Mouse (Mus musculus) hindbrain, embryonic 15.5 days (tissue): ENCODE results near the gene Tmem210. TPM values are rescaled to one million over a fixed set of nuclear protein-coding genes. Genes with fewer than 3 reads are reported as not detected.

Source experiments
- ATAC-seq: fragments of 200-750 bp; cut with Nextera tagmentation; 2 replicates; pipeline ENCODE4 v1.8.0; 2017; ENCODE audit warnings: low read depth, moderate number of reproducible peaks, moderate TSS enrichment; ENCODE audit not compliant: low FRiP score
- H3K27ac ChIP-seq: fragments of 300-500 bp; sonication (generic); replicated peaks from 2 replicates; pipeline ENCODE4 v1.5.1; 2015; ENCODE audit warnings: mild to moderate bottlenecking, inconsistent platforms
- H3K27me3 ChIP-seq: fragments of 300-500 bp; sonication (generic); 2 replicates; pipeline ENCODE4 v1.6.1; 2015; ENCODE audit warnings: control low read depth, inconsistent platforms
- H3K36me3 ChIP-seq: fragments of 300-500 bp; sonication (generic); 2 replicates; pipeline ENCODE4 v1.6.1; 2015; ENCODE audit warnings: control low read depth, inconsistent platforms
- H3K4me1 ChIP-seq: fragments of 300-500 bp; sonication (generic); replicated peaks from 2 replicates; pipeline ENCODE4 v1.6.1; 2015; ENCODE audit warnings: control low read depth, inconsistent platforms
- H3K4me2 ChIP-seq: fragments of 300-500 bp; sonication (generic); 2 replicates; pipeline ENCODE4 v1.6.1; 2015; ENCODE audit warnings: moderate library complexity, mild to moderate bottlenecking, inconsistent platforms
- H3K4me3 ChIP-seq: fragments of 300-500 bp; sonication (generic); 2 replicates; pipeline ENCODE4 v1.5.1; 2015; ENCODE audit warnings: mild to moderate bottlenecking, inconsistent platforms
- H3K9ac ChIP-seq: fragments of 300-500 bp; sonication (generic); 2 replicates; pipeline ENCODE4 v1.6.1; 2015; ENCODE audit warnings: inconsistent platforms
- H3K9me3 ChIP-seq: fragments of 300-500 bp; sonication (generic); 2 replicates; pipeline ENCODE4 v1.6.1; 2016; ENCODE audit warnings: control low read depth, inconsistent platforms
- WGBS: fragments of 180-500 bp; shearing (Covaris S2); methylation state at CpG from one replicate; pipeline ENCODE4 v1.1.7; 2015; 5-methylcytosine and 5-hydroxymethylcytosine counted together
- polyA plus RNA-seq: library from polyadenylated mRNA; unstranded; fragments of >200 nt; fragmentation: Nextera tagmentation; extraction: Ambion mirVana; gene quantifications from 2 replicates; pipeline ENCODE4 v1.2.1, GENCODE M21; 2015

Gene Tmem210
- polyA plus RNA-seq, result not detected in 2 replicates

DNA sequence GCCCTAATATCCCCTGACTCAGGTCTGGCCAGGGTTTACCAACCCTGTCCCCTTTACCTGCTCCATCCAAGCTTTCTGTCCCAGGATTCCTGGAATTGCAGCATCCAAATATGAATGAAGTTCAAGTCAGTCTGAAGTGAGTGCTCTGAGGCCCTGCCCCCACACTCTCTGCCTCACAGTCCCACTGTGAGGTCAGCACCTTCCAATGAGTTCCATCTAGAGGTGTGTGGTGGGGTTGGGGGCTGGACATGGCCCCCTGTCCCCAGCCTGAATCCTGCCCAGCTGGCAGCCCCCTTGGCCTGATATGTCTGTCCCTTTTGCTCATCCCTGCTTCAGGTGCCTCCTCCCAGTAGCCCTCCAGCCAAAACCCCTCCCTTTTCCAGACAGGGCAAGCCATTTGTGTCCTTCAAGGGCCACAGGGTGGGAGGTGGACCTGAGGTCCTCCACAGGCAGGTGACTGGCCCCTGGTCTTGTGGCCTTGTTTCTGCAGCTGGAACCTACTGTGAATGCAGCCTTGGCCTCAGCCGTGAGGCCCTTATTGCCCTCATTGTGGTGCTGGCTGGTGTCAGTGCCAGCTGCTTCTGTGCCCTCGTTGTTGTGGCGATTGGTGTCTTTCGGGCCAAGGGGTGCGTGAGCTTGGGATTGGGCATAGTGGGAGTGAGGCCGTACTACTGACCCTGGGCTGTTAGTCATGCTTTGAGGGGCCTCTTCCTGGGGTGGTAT is at the start of gene Tmem210:
Tmem210 (plus strand) TSS at position 219 of the 723 bp plus-strand sequence.
- peaks cover 50% of the 10 kb centered on the region for H3K27me3 ChIP-seq
- ATAC-seq, result no peak
- no peak within 1 kb of the TSS for H3K4me3 ChIP-seq
- H3K9ac ChIP-seq, result no peak within 1 kb of the TSS
- 79% methylated on average over 6 of the region's 6 CpGs for WGBS
- no peak within 1 kb of the TSS for H3K27ac ChIP-seq
- no peaks in the 10 kb centered on the region for H3K9me3 ChIP-seq
- H3K4me2 ChIP-seq, result no peak within 1 kb of the TSS
- peaks cover 45% of the 10 kb centered on the region for H3K4me1 ChIP-seq
- H3K36me3 ChIP-seq, result peaks cover 26% of the 10 kb centered on the region

- Histone ChIP-seq H3K4me2 (no peak overlapping the region), H3K27ac (no peak overlapping the region), H3K36me3 (no peaks in the 10 kb centered on the region), H3K9me3 (no peaks in the 10 kb centered on the region), H3K4me3 (no peak overlapping the region), H3K9ac (no peak overlapping the region), H3K27me3 (peaks cover 4% of the 10 kb centered on the region; the same call in 1 of the 2 replicates), H3K4me1 (peaks cover 37% of the 10 kb centered on the region)
- 88% methylated on average over 3 of the region's 3 CpGs for WGBS
- ATAC-seq, result no peak
Measured at GRCm38 (mm10) chr2:25239766-25240165, 48.2 kb upstream of the Tmem210 start.

DNA sequence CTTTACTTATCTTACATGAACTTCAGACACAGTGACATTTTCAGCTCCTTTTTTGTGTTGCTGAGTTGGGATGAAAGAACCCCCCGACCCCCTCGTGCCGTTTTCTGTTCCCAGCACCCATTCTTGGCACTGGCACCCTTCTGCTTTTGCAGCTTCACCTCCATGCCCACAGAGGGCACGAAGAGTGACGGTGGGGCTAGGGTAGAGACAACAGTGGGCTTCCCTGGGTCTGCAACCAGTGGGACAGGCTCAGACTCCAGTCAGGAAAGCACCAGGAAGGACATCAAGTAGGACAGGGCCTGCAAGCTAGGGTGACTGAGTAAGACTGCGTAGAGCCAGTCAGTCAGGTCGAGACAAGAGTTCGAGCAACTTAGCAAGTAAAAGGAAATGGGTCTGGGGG is 47.6 kb upstream of the Tmem210 start:
- Histone ChIP-seq H3K4me1 (peaks cover 37% of the 10 kb centered on the region), H3K36me3 (no peaks in the 10 kb centered on the region; the same call in 1 of the 2 replicates), H3K4me2 (peak overlapping the region; percentile 92), H3K9me3 (no peaks in the 10 kb centered on the region), H3K27me3 (peaks cover 4% of the 10 kb centered on the region; the same call in 1 of the 2 replicates), H3K27ac (peak overlapping the region; percentile 72), H3K9ac (no peak overlapping the region), H3K4me3 (peak overlapping the region; percentile 61)
- peak; percentile 23 for ATAC-seq
- 54% methylated on average over 8 of the region's 8 CpGs for WGBS

DNA sequence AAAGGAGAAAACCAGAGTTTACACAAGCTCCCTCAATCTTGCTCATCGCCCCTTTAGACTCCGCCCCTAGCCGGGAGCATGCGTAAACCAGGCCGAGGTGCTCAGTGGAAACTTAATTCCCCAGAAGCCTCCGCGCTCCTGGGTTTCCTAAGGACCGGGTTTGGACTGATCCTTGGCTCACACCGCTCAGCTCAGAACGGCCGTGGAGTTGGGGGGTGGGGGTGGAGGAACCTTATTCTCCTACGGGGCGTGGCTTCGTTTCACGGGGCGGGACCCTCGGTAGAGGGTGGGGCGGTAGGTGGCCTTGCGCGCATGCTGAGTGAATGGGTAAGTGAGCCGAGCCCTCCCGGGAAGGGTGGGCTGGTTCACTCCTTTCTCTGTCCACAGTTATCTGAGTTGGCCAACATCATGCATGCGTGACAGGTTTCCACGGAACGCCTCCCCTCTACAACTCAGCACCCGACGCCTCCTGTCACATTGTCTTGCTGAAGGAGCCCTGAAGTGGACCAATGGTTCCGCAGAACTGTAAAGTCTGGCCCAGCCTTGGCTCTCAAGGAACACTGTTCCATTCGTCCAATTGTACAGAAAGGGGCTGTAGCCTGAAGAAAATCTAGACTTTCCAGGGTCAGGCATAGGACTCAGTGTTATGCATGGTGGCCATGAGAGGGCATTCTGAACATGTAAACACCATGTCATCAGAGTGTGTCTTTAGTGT is 47.1 kb upstream of the Tmem210 start:
- H3K4me2 ChIP-seq, result peak overlapping the region; percentile 92
- H3K36me3 ChIP-seq, result no peaks in the 10 kb centered on the region; the same call in 1 of the 2 replicates
- peak overlapping the region; percentile 24 for H3K9ac ChIP-seq
- H3K9me3 ChIP-seq, result no peaks in the 10 kb centered on the region
- peaks cover 4% of the 10 kb centered on the region; the same call in 1 of the 2 replicates for H3K27me3 ChIP-seq
- peak overlapping the region; percentile 61 for H3K4me3 ChIP-seq
- 1% methylated on average over 29 of the region's 29 CpGs for WGBS
- peaks cover 37% of the 10 kb centered on the region for H3K4me1 ChIP-seq
- H3K27ac ChIP-seq, result peak overlapping the region; percentile 72
- peak; percentile 83 for ATAC-seq

- peaks cover 4% of the 10 kb centered on the region; the same call in 1 of the 2 replicates for H3K27me3 ChIP-seq
- peak overlapping the region; percentile 61 for H3K4me3 ChIP-seq
- H3K4me2 ChIP-seq, result peak overlapping the region; percentile 92
- no peaks in the 10 kb centered on the region for H3K9me3 ChIP-seq
- WGBS, result 12% methylated on average over 6 of the region's 6 CpGs
- peak overlapping the region; percentile 81 for H3K9ac ChIP-seq
- peaks cover 37% of the 10 kb centered on the region for H3K4me1 ChIP-seq
- peak; percentile 32 for ATAC-seq
- H3K36me3 ChIP-seq, result no peaks in the 10 kb centered on the region; the same call in 1 of the 2 replicates
- H3K27ac ChIP-seq, result peak overlapping the region; percentile 72
Measured at GRCm38 (mm10) chr2:25241438-25241775, 46.5 kb upstream of the Tmem210 start.

DNA sequence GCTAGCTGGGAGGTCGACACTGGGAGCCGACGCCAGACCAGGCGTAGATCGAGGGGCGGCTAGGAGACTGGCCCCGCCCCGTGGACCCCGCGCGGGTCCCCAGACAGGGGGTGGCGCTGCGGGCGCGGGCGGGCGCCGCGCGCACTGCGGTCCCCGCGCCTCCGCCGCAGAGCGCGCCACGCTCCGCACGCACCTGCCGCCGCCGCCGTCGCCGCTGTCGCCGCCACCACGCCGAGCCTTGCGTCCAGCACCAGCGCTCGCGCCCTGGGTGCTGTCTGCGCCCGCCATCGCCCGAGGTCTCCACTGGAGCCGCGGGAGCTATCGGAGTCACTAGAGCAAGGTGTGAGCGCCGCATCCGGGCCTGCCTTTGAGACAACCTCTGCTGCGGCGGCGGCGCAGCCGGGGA is 45.8 kb upstream of the Tmem210 start, which contains the start of the genes Rnf208 and Cysrt1:
Rnf208 (plus strand) TSS at position 155 of the 406 bp plus-strand sequence.
Cysrt1 (minus strand) TSS at position 352 of the 406 bp plus-strand sequence.
- 0% methylated on average over 40 of the region's 59 CpGs for WGBS
- peak within 1 kb of the TSS; percentile 92 for H3K4me2 ChIP-seq

GRCm38 (mm10) chr2:25243342-25243741 is 44.6 kb upstream of the Tmem210 start:
- Histone ChIP-seq H3K4me3 (peak overlapping the region; percentile 61), H3K9ac (peak overlapping the region; percentile 81), H3K27ac (no peak overlapping the region), H3K4me1 (peaks cover 37% of the 10 kb centered on the region), H3K9me3 (no peaks in the 10 kb centered on the region), H3K4me2 (peak overlapping the region; percentile 92), H3K36me3 (no peaks in the 10 kb centered on the region; the same call in 1 of the 2 replicates), H3K27me3 (no peaks in the 10 kb centered on the region)
- 83% methylated on average over 8 of the region's 8 CpGs for WGBS
- no peak for ATAC-seq

More for the DNA sequence above, 45.8 kb upstream of the Tmem210 start, which contains the start of the genes Rnf208 and Cysrt1:
- peak within 1 kb of the TSS; percentile 61 for H3K4me3 ChIP-seq
- ATAC-seq, result peak; percentile 65
- H3K9ac ChIP-seq, result peak within 1 kb of the TSS; percentile 81
- H3K4me1 ChIP-seq, result peaks cover 37% of the 10 kb centered on the region
- H3K9me3 ChIP-seq, result no peaks in the 10 kb centered on the region
- no peaks in the 10 kb centered on the region; the same call in 1 of the 2 replicates for H3K36me3 ChIP-seq
- peak within 1 kb of the TSS; percentile 72 for H3K27ac ChIP-seq
- H3K27me3 ChIP-seq, result peaks cover 4% of the 10 kb centered on the region; the same call in 1 of the 2 replicates

- Histone ChIP-seq H3K27me3 (no peaks in the 10 kb centered on the region), H3K4me2 (0 out of 2 replicates have a peak overlapping the region, but pooled peaks have one; percentile 92), H3K4me3 (no peak overlapping the region), H3K27ac (no peak overlapping the region), H3K9ac (no peak overlapping the region), H3K36me3 (no peaks in the 10 kb centered on the region; the same call in 1 of the 2 replicates), H3K9me3 (no peaks in the 10 kb centered on the region), H3K4me1 (peaks cover 37% of the 10 kb centered on the region)
- 90% methylated on average over 4 of the region's 4 CpGs for WGBS
- no peak for ATAC-seq
Measured at GRCm38 (mm10) chr2:25244144-25244543, 43.8 kb upstream of the Tmem210 start.

DNA sequence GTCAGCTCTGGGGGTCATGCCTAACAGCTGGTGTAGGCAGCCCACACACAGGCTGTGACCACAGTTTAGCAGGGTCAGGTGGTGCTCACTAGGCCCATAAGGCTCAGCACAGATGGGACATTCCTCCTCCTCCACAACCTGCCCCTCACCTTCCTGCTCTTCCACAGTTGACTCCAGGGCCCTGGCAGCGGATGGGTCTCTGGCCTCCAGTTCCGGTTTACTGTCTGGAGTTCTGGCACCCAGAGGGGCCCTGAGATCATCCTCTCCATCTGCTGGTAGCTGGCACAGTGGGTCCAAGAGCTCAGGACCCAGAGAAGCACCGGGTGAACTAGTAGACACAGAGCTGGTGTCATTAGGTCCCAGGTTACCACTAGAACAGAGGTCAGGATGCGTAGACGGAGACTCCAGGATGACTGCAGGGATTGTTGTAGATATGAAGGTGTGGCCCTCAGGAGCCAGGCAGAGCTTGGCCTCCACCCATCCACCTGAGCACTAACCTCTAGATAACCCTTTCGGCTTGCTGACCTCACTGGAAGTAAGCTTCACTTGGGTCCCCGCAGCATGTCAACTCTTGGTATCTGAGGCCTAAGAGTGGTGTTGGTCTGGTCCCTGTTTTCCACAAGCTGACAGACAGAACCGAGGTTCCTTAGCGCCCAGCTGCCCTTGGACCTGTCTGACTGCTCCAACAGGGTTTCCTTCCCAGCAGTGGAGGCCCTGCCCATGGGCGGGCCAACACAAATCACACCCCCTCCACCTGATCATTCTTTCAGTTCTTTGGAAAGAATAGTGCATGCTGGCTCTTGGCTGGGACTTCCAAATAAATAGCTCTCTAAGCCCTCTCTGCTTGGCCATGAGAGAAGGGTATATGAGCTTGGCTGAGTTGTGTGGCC is 41.5 kb upstream of the Tmem210 start, which contains the start of gene AL732309.1:
AL732309.1 (minus strand) TSS at position 681 of the 890 bp plus-strand sequence.
- no peaks in the 10 kb centered on the region for H3K27me3 ChIP-seq
- peaks cover 8% of the 10 kb centered on the region; the same call in 1 of the 2 replicates for H3K36me3 ChIP-seq
- no peak within 1 kb of the TSS for H3K9ac ChIP-seq
- H3K4me2 ChIP-seq, result no peak within 1 kb of the TSS
- H3K4me1 ChIP-seq, result peaks cover 24% of the 10 kb centered on the region
- no peak within 1 kb of the TSS for H3K27ac ChIP-seq
- ATAC-seq, result no peak
- WGBS, result 92% methylated on average over 10 of the region's 10 CpGs
- H3K4me3 ChIP-seq, result no peak within 1 kb of the TSS
- H3K9me3 ChIP-seq, result no peaks in the 10 kb centered on the region

DNA sequence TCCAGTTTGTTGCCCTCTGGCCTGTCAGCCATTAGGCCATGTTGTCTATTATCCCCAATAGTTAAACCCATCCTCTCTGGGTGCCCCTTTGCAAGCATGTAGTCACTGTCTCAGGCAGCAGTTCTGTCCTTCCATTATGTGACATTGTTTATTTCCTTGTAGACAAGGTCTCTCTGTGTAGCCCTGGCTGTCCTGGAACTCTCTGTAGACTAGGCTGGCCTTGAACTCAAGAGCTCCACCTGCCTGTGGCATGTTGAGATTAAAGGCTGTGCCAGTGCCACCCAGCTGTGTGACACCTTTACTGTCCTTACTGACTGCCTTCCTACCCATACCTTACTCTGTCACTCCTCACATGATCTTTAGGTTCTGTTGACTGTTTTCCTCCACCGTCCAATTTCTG is 35.6 kb upstream of the Tmem210 start:
- Histone ChIP-seq H3K27ac (no peak overlapping the region), H3K4me1 (peaks cover 20% of the 10 kb centered on the region), H3K9me3 (no peaks in the 10 kb centered on the region), H3K4me3 (no peak overlapping the region), H3K9ac (no peak overlapping the region), H3K4me2 (no peak overlapping the region), H3K36me3 (0 out of 2 replicates have a peak, but pooled peaks cover 10% of the 10 kb centered on the region), H3K27me3 (no peaks in the 10 kb centered on the region)
- no peak for ATAC-seq
- 93% methylated on average over 1 of the region's 1 CpGs for WGBS

DNA sequence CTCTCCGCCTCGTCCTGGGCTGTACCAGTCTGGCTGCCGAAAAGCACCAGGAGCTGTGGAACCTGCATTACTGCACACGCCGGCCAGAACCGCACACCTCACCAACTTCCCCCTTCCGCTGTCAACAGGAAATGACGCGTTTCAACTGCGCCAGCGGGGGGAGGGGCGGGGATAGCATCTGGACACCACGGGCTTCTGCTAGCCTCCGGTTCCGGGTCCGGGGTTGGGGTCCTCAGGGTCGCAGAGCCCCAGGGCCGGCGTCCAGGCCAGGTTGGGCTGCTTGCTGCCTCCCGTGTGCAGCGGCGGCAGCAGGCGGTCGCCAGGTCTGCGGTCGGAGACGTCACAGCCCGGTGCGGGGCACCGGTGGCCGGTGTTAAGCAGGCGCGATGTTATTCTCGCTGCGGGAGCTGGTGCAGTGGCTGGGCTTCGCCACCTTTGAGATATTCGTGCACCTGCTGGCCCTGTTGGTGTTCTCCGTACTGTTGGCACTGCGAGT is 32.6 kb upstream of the Tmem210 start, which contains the start of gene Tmem203:
Tmem203 (plus strand) TSS at position 156 of the 496 bp plus-strand sequence.
- Histone ChIP-seq H3K27ac (peak within 1 kb of the TSS; percentile 78), H3K4me1 (peaks cover 26% of the 10 kb centered on the region), H3K36me3 (0 out of 2 replicates have a peak, but pooled peaks cover 7% of the 10 kb centered on the region), H3K9ac (peak within 1 kb of the TSS; percentile 83), H3K9me3 (no peaks in the 10 kb centered on the region), H3K4me3 (peak within 1 kb of the TSS; percentile 81), H3K27me3 (no peaks in the 10 kb centered on the region), H3K4me2 (peak within 1 kb of the TSS; percentile 93)
- under 1% methylated on average over 39 of the region's 39 CpGs for WGBS
- ATAC-seq, result peak; percentile 94
